Mouse (Mus musculus) left cerebral cortex, postnatal 25 days (tissue): ENCODE measurements around the gene Shcbp1l. TPM values are rescaled to one million over a fixed set of nuclear protein-coding genes. Genes with fewer than 3 reads are reported as not detected.
"Not testable (repeated sequence)": the region's sequence is repeated elsewhere in the genome, so short reads cannot be mapped to it uniquely, and the experiment has no call there.

Experiments
- DNase-seq, 2 experiments: peaks; one replicate each; pipeline ENCODE4 v3.0.0; 2022; ENCODE audit warnings: low spot score in 2 of 2, mixed read lengths in 1 of 2
- intact Hi-C: fragments of 180-260 bp; cut with DNase I; formaldehyde crosslinking; loops from one replicate; pipeline ENCODE4 v1.15.1; 2025
- total RNA-seq, 2 experiments: library from RNA; stranded (reverse); gene quantifications; 2 replicates each; pipeline ENCODE4 v1.2.3; 2021

Gene Shcbp1l
- 1 to 10 TPM; 1.6 to 3.0 TPM for total RNA-seq

DNA sequence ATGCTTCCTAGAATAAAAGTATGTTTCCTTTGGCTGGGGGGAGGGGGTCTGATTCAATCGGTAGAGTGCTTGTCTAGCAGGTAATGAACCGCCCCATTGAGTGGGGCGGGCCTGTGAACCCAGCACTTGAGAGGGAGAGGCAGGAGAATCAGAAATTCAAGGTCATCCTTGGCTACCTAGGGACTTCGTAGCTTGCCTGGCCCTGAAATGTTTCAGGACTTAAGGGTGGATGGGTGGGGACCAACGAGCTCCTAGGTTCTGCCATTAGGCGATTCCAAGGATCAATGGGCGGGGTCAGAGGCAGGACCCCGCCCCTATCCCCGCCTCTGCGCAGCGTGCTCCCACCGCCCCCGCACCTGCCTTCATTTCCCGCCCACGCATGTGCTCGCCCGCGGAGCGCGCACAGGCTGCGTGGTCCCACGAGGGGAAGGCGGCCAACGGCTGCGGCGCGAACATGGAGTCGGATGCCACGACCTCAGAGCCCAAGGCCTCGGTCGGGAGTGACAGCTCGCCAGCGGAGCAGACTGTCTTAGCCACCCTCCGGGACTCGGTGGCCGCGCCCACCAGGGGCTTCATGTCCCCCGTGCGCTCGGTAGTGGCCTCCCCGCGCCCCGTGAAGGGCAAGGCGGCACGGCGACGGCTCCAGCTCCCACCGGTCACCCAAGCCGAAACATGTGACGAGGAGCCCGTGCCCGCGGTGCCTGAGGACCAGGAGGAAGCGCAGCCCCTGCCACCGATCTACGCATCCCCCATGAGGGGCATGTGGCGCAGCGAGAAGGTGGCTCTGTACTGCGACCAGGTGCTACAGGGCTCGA is at the start of gene Shcbp1l:
Gene Shcbp1l (plus strand): TSS at position 393 of the 815 bp plus-strand sequence.
- intact Hi-C loops: no loop called here
- peak; percentile 69 to 75 for DNase-seq

DNA sequence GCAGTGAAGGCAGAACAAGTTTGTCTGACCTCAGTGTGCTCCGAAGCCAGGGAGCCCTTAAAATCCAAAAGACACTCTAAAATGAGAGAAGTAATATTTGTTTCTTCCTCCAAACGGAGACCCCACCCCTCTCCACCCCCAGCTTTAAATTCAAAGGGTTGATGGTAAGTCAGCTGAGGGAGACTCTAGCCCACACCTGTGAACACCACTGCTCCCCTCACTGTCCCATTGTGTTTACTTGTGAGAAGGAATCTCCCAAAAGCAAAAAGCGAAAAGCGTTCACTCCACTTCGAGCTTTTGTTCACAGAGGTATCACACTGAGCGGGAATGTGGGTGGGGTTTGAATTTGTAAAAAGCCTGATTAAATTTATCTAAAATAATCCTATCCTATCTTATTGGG is 48.5 kb upstream of the Shcbp1l start:
- no peak for DNase-seq
- intact Hi-C loops: no loop called here

- DNase-seq: no peak
- intact Hi-C loops: no loop called here
Observed at GRCm38 (mm10) chr1:153378587-153378986, 46.4 kb upstream of the Shcbp1l start.

DNA sequence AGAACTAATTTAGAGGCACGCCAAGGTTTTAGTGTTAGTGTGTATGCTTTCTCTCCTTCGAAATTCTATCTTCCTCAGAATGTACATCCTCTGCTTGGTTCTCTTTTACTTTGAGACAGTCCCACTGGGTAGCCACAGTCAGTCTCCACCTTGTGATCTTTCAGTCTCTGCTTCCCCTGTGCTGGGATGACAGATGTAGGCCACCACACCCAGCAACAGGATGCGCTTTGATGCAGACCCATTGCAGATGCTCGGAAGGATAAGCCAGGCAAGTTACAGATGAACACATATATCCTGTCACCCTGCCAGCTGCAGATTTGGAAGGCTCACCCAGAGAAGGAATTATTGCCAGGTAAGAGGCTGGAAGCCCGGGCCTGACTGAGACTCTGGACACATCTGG is 45.1 kb upstream of the Shcbp1l start:
- DNase-seq: no peak
- intact Hi-C loops: no loop called here

- intact Hi-C loops: no loop called here
Observed at GRCm38 (mm10) chr1:153380746-153381282, 44.1 kb upstream of the Shcbp1l start.

GRCm38 (mm10) chr1:153385081-153385480 is 39.9 kb upstream of the Shcbp1l start:
- intact Hi-C loops: no loop called here
- no peak for DNase-seq

More at GRCm38 (mm10) chr1:153380746-153381282, 44.1 kb upstream of the Shcbp1l start:
- DNase-seq: no peak

DNA sequence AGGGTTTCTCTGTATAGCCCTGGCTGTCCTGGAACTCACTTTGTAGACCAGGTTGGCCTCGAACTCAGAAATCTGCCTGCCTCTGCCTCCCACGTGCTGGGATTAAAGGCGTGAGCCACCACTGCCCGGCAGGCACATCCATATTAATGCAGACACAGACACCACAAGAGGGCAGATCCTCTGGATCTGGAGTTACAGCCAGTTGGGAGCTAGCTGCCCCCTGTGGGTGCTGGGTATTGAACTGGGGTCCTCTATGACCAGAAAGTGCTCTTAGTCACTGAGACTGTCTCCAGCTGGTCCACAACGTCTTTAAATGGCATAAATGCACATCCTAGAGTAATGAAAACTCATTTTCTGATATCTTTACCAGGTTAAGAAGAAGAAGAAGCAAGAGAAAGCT is 39.3 kb upstream of the Shcbp1l start:
- intact Hi-C loops: loop anchor here (1.0 to 2.0 kb wide), 2 partner anchors 37 to 285 kb away; no protein-coding TSS in a partner anchor
- not testable (repeated sequence) for DNase-seq

DNA sequence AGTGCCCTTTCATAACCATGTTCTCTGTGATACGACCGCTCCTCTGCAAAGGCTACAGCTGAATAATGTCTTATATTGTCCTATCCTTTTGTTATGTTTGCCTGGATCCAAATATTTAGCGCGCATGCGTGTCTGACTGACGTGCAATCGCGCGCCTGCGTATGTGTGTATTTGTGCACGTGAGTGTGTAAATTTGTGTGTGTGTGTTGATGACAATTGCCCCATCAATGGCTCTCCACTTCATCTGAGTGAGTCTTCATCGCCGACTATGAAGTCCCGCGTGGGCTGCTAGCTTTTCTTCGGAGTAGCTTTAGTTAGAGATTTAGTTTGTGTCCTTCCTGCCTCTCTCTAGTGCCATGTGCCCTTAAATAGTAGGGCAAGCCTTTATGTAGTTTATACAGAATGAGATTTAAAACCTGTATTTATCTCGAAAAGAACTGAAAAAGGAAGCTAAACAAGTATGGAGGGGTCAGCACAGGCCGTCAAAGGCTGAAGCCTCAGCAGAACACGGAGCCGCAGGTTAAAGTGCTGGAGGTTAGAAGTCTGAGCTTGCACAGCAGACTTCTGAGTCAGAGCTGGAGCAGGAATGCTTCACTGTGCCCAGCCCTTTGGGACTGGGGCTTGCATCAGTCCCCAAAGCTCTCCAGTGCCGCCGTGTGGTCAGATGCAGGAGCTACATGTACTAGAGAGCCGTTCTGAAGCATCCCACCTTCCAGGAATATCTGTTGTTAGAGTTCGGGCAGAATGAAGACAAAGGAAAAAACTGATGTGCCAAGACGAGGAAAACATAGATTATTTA is 38.5 kb upstream of the Shcbp1l start:
- DNase-seq: peak; percentile 69 to 84
- intact Hi-C loops: loop anchor here (1.0 to 2.0 kb wide), 2 partner anchors 36 to 286 kb away; no protein-coding TSS in a partner anchor

GRCm38 (mm10) chr1:153395706-153396105 is 29.3 kb upstream of the Shcbp1l start:
- DNase-seq, intact Hi-C loops: not testable (repeated sequence)

DNA sequence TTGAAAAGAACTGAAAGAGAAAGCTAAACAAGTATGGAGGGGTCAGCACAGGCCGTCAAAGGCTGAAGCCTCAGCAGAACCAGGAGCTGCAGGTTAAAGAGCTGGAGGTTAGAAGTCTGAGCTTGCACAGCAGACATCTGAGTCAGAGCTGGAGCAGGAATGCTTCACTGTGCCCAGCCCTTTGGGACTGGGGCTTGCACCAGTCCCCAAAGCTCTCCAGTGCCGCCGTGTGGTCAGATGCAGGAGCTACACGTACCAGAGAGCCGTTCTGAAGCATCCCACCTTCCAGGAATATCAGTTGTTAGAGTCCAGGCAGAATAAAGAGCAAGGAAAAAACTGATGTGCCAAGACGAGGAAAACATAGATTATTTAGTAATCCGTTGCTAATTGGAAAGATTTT is 23.2 kb upstream of the Shcbp1l start:
- intact Hi-C loops: no loop called here
- DNase-seq: peak; percentile 29 to 68

- intact Hi-C loops, DNase-seq: not testable (repeated sequence)
Observed at GRCm38 (mm10) chr1:153407641-153408040, 17.3 kb upstream of the Shcbp1l start.

DNA sequence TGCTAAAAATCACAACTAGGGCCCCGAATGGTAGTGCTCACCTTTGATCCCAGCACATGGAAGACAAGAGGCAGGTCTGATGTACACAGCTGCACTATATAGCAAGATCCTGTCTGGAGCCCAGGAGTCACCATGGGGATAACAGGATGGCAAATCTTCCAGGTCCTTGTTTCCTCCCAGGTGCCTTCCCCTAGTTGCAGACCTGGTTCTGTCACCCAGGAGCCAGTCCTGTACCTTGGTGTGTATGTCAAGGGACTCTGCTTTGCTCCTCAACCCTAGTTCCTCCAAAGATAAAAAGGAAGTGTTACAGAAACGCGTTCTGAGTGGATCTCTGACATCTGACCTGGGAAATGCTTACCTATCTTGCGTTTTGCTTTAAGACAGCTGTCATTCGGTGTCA is 16.7 kb upstream of the Shcbp1l start:
- intact Hi-C loops, DNase-seq: not testable (repeated sequence)

DNA sequence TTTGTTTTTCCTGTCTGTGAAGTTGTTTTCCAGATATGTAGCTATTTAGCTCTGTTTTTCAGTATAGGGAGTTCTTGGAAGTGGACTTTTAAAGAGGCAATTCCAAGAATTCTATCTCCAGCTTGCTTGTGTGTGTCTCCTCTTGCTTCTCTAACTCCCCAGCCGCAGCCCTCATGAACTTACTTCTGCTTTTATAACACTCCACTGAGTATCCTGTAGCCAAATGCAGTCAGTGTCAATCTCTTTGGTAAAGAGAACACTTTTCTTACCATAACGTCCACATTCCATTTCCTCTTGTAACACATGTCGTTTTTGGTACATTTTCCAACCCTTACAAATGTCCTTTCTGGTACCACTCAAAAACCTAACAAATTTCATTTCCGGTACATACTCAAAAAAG is 14.0 kb upstream of the Shcbp1l start:
- intact Hi-C loops, DNase-seq: not testable (repeated sequence)

DNA sequence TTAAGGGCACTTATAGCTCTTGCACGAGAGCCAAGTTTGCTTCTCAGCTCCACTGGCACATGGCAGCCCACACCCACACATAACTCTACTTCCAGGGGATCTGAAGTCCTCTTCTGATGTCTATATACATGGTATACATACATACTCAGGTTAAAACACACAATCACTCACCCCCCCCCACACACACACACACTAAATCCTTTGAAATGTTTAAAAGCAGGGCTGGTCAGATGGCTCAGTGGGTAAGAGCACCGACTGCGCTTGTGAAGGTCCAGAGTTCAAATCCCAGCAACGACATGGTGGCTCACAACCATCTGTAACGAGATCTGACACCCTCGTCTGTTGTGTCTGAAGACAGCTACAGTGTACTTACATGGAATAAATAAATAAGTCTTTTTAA is 13.2 kb upstream of the Shcbp1l start:
- no peak for DNase-seq
- intact Hi-C loops: no loop called here

- intact Hi-C loops, DNase-seq: not testable (repeated sequence)
Observed at GRCm38 (mm10) chr1:153412663-153413396, 12.1 kb upstream of the Shcbp1l start.

DNA sequence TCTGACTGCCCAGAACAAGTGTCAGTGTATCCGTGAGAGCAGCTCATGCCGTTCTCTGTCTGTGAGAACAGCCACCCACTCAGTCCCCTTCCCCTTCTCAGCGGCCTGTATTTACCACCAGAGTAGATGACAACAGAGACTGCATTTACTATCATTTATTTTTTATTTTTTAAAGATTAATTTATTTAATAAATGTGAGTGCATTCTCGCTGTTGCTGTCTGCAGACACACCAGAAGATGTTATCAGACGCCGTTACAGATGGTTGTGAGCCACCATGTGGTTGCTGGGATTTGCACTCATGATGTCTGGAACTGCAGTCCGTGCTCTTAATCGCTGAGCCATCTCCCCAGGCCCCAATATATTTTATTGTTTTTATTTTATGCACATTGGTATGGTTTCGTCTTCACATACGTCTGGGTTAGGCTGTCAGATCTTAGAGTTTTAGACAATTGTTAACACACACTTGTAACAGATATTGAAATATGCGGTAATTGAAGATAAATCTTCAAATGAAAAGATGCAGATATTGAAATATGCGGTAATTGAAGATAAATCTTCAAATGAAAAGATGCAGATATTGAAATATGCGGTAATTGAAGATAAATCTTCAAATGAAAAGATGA is 11.5 kb upstream of the Shcbp1l start:
- peak; percentile 53 to 66 for DNase-seq
- intact Hi-C loops: not testable (repeated sequence)

- intact Hi-C loops: not testable (repeated sequence)
Observed at GRCm38 (mm10) chr1:153414114-153414723, 10.7 kb upstream of the Shcbp1l start.

GRCm38 (mm10) chr1:153414962-153415361 is 10.0 kb upstream of the Shcbp1l start:
- intact Hi-C loops: no loop called here
- DNase-seq: peak; percentile 43 to 53

More at GRCm38 (mm10) chr1:153414114-153414723, 10.7 kb upstream of the Shcbp1l start:
- peak; percentile 82 to 83 for DNase-seq

GRCm38 (mm10) chr1:153415742-153416141 is 9.2 kb upstream of the Shcbp1l start:
- DNase-seq, intact Hi-C loops: not testable (repeated sequence)
